Mouse (Mus musculus): Measurements from ENCODE around the gene Prss16.

DNA sequence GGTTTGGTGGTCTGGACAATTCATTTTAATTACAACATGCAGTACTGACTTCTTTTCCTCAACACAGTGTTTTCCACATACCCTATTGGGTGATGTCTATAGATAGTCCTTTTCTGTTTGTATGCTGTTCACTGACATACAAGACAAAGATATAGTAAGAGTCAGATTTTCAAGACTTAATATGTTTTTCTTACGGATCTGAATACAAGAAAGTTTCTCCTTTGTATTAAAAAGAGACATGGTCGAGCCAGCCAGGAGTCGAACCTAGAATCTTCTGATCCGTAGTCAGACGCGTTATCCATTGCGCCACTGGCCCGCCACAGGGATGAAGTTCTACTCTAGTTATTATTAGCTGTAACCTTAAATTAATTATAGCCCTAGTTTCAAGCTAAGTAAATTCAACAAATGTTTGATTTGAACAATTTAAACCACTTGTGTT is 11.4 kb upstream of the Prss16 start:
- no peak for TF ChIP-seq CTCF (IDR thresholded peaks at IDR 0.05; ENCODE audit: control insufficient read depth, insufficient read depth, insufficient replicate concordance, low read depth, low read length)
- TF ChIP-seq POLR2A (IDR thresholded peaks at IDR 0.05; ENCODE audit: control insufficient read depth, low read depth, low read length), result no peak
